Mouse (Mus musculus): Measurements from ENCODE around the gene Adam1a.

DNA sequence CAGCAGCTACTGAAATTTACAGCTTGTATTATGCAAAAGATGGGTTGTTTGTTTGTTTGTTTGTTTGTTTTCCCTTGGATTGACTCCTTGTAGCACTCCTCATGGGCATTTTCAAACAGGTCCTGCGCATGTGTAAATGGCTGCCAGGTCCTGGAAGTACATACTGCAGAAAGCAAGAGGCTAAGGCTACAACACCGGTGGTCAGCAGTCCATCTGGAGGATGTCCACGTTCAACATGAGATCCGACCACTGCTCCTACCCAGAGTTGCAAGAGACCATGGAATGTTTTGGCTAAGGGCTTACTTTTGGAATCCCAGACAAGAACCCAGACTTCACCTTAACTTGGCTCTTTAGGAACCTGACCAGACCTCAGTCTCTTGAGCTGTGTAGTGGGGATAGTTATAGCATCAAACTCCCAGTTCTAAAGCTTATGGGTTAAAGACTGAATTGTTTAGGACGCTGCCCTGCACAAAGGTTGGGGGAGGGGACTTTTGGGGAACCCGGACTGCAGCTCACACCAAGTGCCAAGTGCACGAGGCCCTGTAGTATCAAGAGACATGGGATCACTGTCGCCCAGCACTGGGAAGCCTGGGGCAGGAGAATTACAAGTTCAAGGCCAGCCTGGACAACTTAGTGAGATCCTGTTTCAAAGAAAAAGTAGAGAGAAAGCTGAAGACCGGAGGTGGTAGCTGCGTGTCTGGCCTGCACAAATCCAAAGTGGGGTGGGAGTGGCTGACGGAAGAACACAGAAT is 47.0 kb upstream of the Adam1a start:
- TF ChIP-seq CTCF (IDR thresholded peaks at IDR 0.05; ENCODE audit: extremely low read depth, insufficient read length, insufficient replicate concordance, low read depth, low read length), result no peak
- no peak for TF ChIP-seq POLR2A (IDR thresholded peaks at IDR 0.05; ENCODE audit: low read depth, low read length)
